Mouse (Mus musculus) kidney, postnatal 0 days (tissue): ENCODE results near the gene Zmynd8. TPM values are rescaled to one million over a fixed set of nuclear protein-coding genes. Genes with fewer than 3 reads are reported as not detected.

Experiments
- ATAC-seq: fragments of 200-750 bp; cut with Nextera tagmentation; replicated peaks from 2 replicates; pipeline ENCODE4 v1.8.0; 2017; ENCODE audit warnings: low read depth, moderate number of reproducible peaks, moderate TSS enrichment, moderate library complexity; ENCODE audit not compliant: low FRiP score
- DNase-seq: peaks from one replicate; pipeline ENCODE4 v3.0.0-alpha.2; 2016; ENCODE audit warnings: low spot score
- H3K27ac ChIP-seq: fragments of 300-500 bp; sonication (generic); 2 replicates; pipeline ENCODE4 v1.5.1; 2014; ENCODE audit warnings: mild to moderate bottlenecking
- H3K27me3 ChIP-seq: fragments of 300-500 bp; sonication (generic); 2 replicates; pipeline ENCODE4 v1.6.1; 2014; ENCODE audit warnings: low read length, mixed read lengths; ENCODE audit not compliant: insufficient read depth
- H3K36me3 ChIP-seq: fragments of 300-500 bp; sonication (generic); 2 replicates; pipeline ENCODE4 v1.6.1; 2014; ENCODE audit warnings: low read length, mixed read lengths; ENCODE audit not compliant: insufficient read depth
- H3K4me1 ChIP-seq: fragments of 300-500 bp; sonication (generic); replicated peaks from 2 replicates; pipeline ENCODE4 v1.6.1; 2014; ENCODE audit warnings: antibody characterized with exemption, low read length, mixed read lengths; ENCODE audit not compliant: insufficient read depth
- H3K4me2 ChIP-seq: fragments of 300-500 bp; sonication (generic); 2 replicates; pipeline ENCODE4 v1.6.1; 2014; ENCODE audit warnings: mild to moderate bottlenecking, low read length, moderate library complexity, mixed read lengths
- H3K4me3 ChIP-seq: fragments of 300-500 bp; sonication (generic); replicated peaks from 2 replicates; pipeline ENCODE4 v1.5.1; 2014; ENCODE audit warnings: low read depth, low read length
- H3K9ac ChIP-seq: fragments of 300-500 bp; sonication (generic); 2 replicates; pipeline ENCODE4 v1.6.1; 2014; ENCODE audit warnings: low read depth, low read length
- H3K9me3 ChIP-seq: fragments of 300-500 bp; sonication (generic); replicated peaks from 2 replicates; pipeline ENCODE4 v1.6.1; 2016; ENCODE audit warnings: low read length, inconsistent platforms, mixed read lengths
- CTCF ChIP-seq: IDR thresholded peaks from 2 replicates; pipeline ENCODE4 v1.5.1; 2016; ENCODE audit warnings: antibody characterized with exemption, low read depth, mild to moderate bottlenecking, moderate library complexity
- WGBS: fragments of 180-500 bp; shearing (Covaris S2); extraction: QIAGEN DNeasy Blood & Tissue Kit; methylation state at CpG from one replicate; pipeline ENCODE4 v1.1.7; 2014; 5-methylcytosine and 5-hydroxymethylcytosine counted together
- polyA plus RNA-seq: library from polyadenylated mRNA; unstranded; fragments of >200 nt; fragmentation: Nextera tagmentation; extraction: Ambion mirVana; gene quantifications from 2 replicates; pipeline ENCODE4 v1.2.1, GENCODE M21; 2015

The Zmynd8 gene
- polyA plus RNA-seq, 1 experiment from 2014 or later: 39.6 TPM

GRCm38 (mm10) chr2:165883006-165883405 lies 15.8 kb downstream of the Zmynd8 start:
- DNase-seq (peak; percentile 69), ATAC-seq (no peak)
- Histone ChIP-seq H3K9ac (peak overlapping the region; percentile 57), H3K9me3 (no peaks in the 10 kb centered on the region), H3K4me1 (peaks cover 87% of the 10 kb centered on the region), H3K4me2 (peak overlapping the region; percentile 51), H3K27ac (peak overlapping the region; percentile 100), H3K36me3 (no peaks in the 10 kb centered on the region), H3K27me3 (no peaks in the 10 kb centered on the region), H3K4me3 (no peak overlapping the region)
- TF ChIP-seq CTCF: peak; percentile 21; the same call in 1 of the 2 replicates
- 10% methylated on average over 6 of the region's 6 CpGs for WGBS

- H3K9ac ChIP-seq: peak overlapping the region; percentile 20
- no peaks in the 10 kb centered on the region for H3K27me3 ChIP-seq
- H3K4me3 ChIP-seq: no peak overlapping the region
- H3K4me1 ChIP-seq: peaks cover 91% of the 10 kb centered on the region
- ATAC-seq (no peak), DNase-seq (peak; percentile 59)
- H3K4me2 ChIP-seq: peak overlapping the region; percentile 51
- WGBS: 17% methylated on average over 13 of the region's 13 CpGs
- no peaks in the 10 kb centered on the region for H3K9me3 ChIP-seq
- peak overlapping the region; percentile 100 for H3K27ac ChIP-seq
- H3K36me3 ChIP-seq: no peaks in the 10 kb centered on the region
- peak; percentile 7; the same call in 1 of the 2 replicates for TF ChIP-seq CTCF
Measured at GRCm38 (mm10) chr2:165881585-165882431, 17.0 kb downstream of the Zmynd8 start.

DNA sequence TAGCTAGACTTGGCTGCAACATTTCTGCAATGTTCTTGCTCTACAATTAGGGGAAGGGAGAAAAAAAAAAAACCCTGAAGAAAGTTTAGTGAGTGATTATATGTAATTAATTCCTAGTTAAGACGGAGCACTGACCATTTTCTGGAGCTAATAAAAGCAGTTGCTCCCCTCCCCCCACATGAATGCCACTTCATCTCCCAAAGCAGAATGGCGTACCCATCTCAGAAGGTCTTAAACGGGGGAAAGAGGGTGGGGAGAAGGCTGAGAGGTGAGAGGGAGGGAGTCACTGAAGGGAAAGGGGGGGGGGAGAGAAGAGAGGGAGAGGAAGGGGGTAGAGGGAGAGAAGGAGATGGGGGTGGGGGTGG lies 17.6 kb downstream of the Zmynd8 start:
- 11% methylated on average over 3 of the region's 3 CpGs for WGBS
- no peak overlapping the region for H3K4me3 ChIP-seq
- DNase-seq (peak; percentile 30), ATAC-seq (no peak)
- no peak overlapping the region for H3K9ac ChIP-seq
- H3K9me3 ChIP-seq: no peaks in the 10 kb centered on the region
- no peaks in the 10 kb centered on the region for H3K27me3 ChIP-seq
- TF ChIP-seq CTCF: no peak
- peak overlapping the region; percentile 100 for H3K27ac ChIP-seq
- H3K36me3 ChIP-seq: no peaks in the 10 kb centered on the region
- peaks cover 91% of the 10 kb centered on the region for H3K4me1 ChIP-seq
- H3K4me2 ChIP-seq: peak overlapping the region; percentile 38

- H3K4me2 ChIP-seq: peak overlapping the region; percentile 38
- TF ChIP-seq CTCF: no peak
- ATAC-seq: no peak
- H3K9ac ChIP-seq: peak overlapping the region; percentile 50
- peak overlapping the region; percentile 100 for H3K27ac ChIP-seq
- H3K4me3 ChIP-seq: no peak overlapping the region
- peak; percentile 53 for DNase-seq
- no peaks in the 10 kb centered on the region for H3K36me3 ChIP-seq
- H3K4me1 ChIP-seq: peaks cover 91% of the 10 kb centered on the region
- H3K27me3 ChIP-seq: no peaks in the 10 kb centered on the region
- 13% methylated on average over 15 of the region's 15 CpGs for WGBS
- no peaks in the 10 kb centered on the region for H3K9me3 ChIP-seq
Measured at GRCm38 (mm10) chr2:165880501-165881182, 18.2 kb downstream of the Zmynd8 start.

DNA sequence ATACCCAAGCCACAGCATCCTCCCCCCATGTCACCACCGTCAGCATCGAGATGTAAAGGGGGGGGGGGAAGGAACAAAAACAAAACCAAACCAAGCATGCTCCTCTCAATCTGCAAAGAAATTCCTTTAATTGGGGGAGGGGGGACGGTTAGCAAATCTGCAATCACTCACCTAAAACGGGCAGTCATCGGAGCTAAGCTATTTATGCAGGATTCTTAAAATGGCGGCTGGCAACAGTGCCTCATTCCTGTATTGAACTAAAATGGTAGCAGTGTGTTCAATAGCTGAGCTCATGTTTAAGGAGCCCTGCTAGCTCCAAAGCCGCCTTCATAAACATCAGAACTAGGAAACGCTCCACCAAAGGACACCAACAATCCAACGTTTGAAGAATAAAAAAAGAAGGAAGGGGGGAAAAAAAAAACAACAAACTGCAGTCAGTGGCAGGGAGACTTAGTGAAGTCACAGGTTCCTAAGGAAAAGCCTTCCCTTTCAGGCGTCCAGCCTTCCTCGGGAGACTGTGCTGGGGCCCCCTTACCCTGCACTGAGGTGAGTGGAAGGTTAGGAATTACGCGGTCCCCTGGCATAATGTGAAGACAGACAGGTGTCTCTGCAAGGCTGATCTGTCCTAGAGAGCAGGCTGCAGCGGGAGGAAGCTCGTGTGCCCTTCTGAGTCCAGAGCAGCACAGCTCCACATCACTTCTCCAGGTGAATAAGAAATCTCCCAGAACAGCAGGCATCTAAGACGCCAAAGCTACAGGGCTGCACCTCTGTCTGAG lies 19.2 kb downstream of the Zmynd8 start:
- no peak for ATAC-seq
- TF ChIP-seq CTCF: no peak
- H3K9ac ChIP-seq: peak overlapping the region; percentile 50; the same call in 1 of the 2 replicates
- H3K27ac ChIP-seq: peak overlapping the region; percentile 100
- H3K4me2 ChIP-seq: peak overlapping the region; percentile 40; the same call in 1 of the 2 replicates
- peak; percentile 78 for DNase-seq
- H3K4me1 ChIP-seq: peaks cover 91% of the 10 kb centered on the region
- H3K27me3 ChIP-seq: no peaks in the 10 kb centered on the region
- 10% methylated on average over 16 of the region's 16 CpGs for WGBS
- no peaks in the 10 kb centered on the region for H3K9me3 ChIP-seq
- H3K4me3 ChIP-seq: no peak overlapping the region
- no peaks in the 10 kb centered on the region for H3K36me3 ChIP-seq
